Mouse (Mus musculus): ENCODE measurements around the gene Ccdc171. TPM values are rescaled to one million over a fixed set of nuclear protein-coding genes. Genes with fewer than 3 reads are reported as not detected.

Gene Ccdc171
- polyA plus RNA-seq, 1 experiment from 2014 or later, result 4.6 TPM

GRCm38 (mm10) chr4:83830891-83831880, 305.8 kb downstream of the Ccdc171 start:
- 13% methylated on average over 13 of the region's 13 CpGs for WGBS
- Histone ChIP-seq H3K27me3 (no peaks in the 10 kb centered on the region), H3K4me3 (no peak overlapping the region), H3K4me1 (peaks cover 25% of the 10 kb centered on the region), H3K9me3 (no peaks in the 10 kb centered on the region), H3K4me2 (replicated peaks) (peak overlapping the region; percentile 41), H3K36me3 (no peaks in the 10 kb centered on the region), H3K9ac (no peak overlapping the region), H3K27ac (no peak overlapping the region)
- ATAC-seq (ENCODE audit: low FRiP score, low read depth), result peak; percentile 93

DNA sequence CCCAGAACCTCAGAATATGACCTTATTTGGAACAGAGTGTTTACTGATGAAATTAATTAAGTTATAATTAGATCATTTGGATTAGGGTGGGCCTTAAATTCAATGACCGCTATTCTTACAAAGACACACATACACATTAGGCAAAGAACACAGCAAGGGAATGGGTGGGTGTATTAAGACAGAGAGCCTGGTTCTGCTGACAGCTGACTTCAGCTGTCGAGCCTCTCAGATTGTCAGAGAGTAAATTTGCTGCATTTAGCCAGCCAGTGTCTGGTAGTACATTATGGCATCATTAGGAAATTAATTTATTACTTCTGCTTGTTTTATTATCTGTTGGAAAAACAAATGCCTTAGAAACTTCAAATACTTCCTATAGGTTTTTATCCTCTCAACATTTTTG, 313.7 kb downstream of the Ccdc171 start:
- H3K4me1 ChIP-seq, result no peaks in the 10 kb centered on the region
- H3K4me3 ChIP-seq, result no peak overlapping the region
- no peak for ATAC-seq (ENCODE audit: low FRiP score, low read depth)
- H3K27ac ChIP-seq, result no peak overlapping the region
- WGBS, result 51% methylated on average over 2 of the region's 2 CpGs
- no peak overlapping the region for H3K9ac ChIP-seq
- no peaks in the 10 kb centered on the region for H3K36me3 ChIP-seq
- no peaks in the 10 kb centered on the region for H3K9me3 ChIP-seq
- no peaks in the 10 kb centered on the region for H3K27me3 ChIP-seq
- no peak overlapping the region for H3K4me2 ChIP-seq (replicated peaks)

DNA sequence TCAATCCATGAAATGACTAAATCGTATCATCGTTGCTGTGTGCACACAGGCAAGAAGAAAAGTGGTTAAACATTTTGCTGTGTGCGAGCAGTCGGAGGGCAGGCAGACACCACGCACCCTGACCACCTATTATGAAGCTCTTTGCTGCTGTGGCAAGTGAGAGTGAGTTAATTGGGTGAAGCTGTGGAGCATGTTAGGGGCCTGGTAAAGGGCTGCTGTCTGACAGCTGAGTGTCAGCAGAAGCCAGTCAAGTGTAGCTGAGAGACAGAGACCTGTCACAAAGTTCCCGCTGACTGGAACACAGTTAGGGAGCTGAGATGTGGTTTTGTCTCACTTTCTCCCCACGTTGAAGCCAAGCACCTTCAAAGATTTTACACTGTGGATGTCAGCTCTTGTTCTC, 321.0 kb downstream of the Ccdc171 start:
- ATAC-seq (ENCODE audit: low FRiP score, low read depth), result no peak
- H3K9me3 ChIP-seq, result no peaks in the 10 kb centered on the region
- H3K4me2 ChIP-seq (replicated peaks), result no peak overlapping the region
- H3K9ac ChIP-seq, result no peak overlapping the region
- no peaks in the 10 kb centered on the region for H3K4me1 ChIP-seq
- no peaks in the 10 kb centered on the region for H3K36me3 ChIP-seq
- WGBS, result 55% methylated on average over 7 of the region's 7 CpGs
- H3K27me3 ChIP-seq, result no peaks in the 10 kb centered on the region
- no peak overlapping the region for H3K4me3 ChIP-seq
- H3K27ac ChIP-seq, result no peak overlapping the region

DNA sequence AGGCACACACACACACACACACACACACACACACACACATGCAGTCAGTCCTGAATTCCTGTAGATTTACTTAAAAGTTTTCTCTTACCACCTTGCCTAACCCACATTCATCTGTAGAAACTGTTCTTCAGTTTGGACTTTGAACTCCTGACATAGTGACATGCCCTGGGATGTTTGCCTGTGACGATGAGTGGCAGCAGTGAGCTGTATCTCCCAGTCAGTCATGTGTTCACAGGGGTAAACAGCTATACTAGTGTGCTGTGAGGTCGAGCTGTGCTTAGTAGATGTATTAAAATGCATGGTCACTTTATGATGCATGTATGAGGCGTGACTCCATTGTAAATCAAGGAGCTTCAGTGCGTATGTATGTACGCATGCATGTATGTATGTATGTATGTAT, 328.5 kb downstream of the Ccdc171 start:
- Histone ChIP-seq H3K4me1 (peaks cover 4% of the 10 kb centered on the region; the same call in 1 of the 2 replicates), H3K27ac (no peak overlapping the region)
- ATAC-seq (ENCODE audit: low FRiP score, low read depth), result no peak

DNA sequence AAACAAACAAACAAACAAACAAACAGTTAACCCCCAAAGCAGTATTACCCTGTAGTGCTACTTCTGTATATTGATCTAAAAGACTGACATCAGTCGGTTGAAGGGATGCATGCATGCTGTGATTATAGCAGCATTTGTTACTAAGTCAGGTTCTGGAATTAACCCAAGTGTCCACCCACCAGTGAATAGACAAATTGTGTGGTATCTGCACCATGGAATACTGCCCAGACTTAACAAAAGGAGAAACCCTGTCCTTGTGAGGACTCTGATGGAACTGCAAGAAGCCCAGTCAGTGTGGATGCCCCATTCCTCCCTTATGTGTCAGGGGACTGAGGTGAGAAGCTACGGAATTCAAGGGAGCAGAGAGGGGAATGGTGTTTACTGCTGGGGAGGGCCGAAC, 336.4 kb downstream of the Ccdc171 start:
- Histone ChIP-seq H3K27me3 (no peaks in the 10 kb centered on the region), H3K4me2 (replicated peaks) (no peak overlapping the region), H3K4me3 (no peak overlapping the region), H3K9me3 (no peaks in the 10 kb centered on the region), H3K27ac (no peak overlapping the region), H3K4me1 (peaks cover 8% of the 10 kb centered on the region), H3K9ac (no peak overlapping the region), H3K36me3 (no peaks in the 10 kb centered on the region)
- ATAC-seq (ENCODE audit: low FRiP score, low read depth), result no peak
- 61% methylated on average over 3 of the region's 3 CpGs for WGBS

More for the DNA sequence above, 328.5 kb downstream of the Ccdc171 start:
- no peak overlapping the region for H3K4me3 ChIP-seq
- WGBS, result 88% methylated on average over 5 of the region's 5 CpGs
- no peaks in the 10 kb centered on the region for H3K36me3 ChIP-seq
- no peaks in the 10 kb centered on the region for H3K9me3 ChIP-seq
- H3K4me2 ChIP-seq (replicated peaks), result no peak overlapping the region
- no peaks in the 10 kb centered on the region for H3K27me3 ChIP-seq
- H3K9ac ChIP-seq, result no peak overlapping the region

DNA sequence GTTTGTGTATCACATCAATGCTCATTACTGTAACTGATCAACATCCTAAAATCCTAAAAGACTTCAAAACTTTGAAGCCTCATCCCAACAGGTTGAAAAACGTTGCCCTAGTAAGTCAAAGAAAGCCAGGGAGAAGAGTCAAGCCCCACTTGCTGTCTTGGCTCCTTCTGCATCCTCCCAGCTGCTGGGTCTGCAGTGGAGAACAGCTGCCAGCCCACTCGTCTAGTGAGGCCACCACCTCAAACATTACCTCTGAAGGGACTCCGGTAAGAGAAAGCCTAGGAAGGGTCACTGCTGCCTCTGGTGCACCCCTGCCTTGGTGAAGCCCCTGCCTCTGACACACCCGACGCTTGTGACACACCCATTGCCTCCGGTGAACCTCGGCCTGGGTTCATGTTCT, 336.9 kb downstream of the Ccdc171 start:
- H3K9me3 ChIP-seq, result no peaks in the 10 kb centered on the region
- peaks cover 8% of the 10 kb centered on the region for H3K4me1 ChIP-seq
- H3K27me3 ChIP-seq, result no peaks in the 10 kb centered on the region
- H3K9ac ChIP-seq, result no peak overlapping the region
- H3K27ac ChIP-seq, result no peak overlapping the region
- no peak for ATAC-seq (ENCODE audit: low FRiP score, low read depth)
- no peak overlapping the region for H3K4me3 ChIP-seq
- no peaks in the 10 kb centered on the region for H3K36me3 ChIP-seq
- H3K4me2 ChIP-seq (replicated peaks), result no peak overlapping the region
- WGBS, result 74% methylated on average over 7 of the region's 7 CpGs

GRCm38 (mm10) chr4:83876600-83876999, 351.3 kb downstream of the Ccdc171 start:
- Histone ChIP-seq H3K27me3 (no peaks in the 10 kb centered on the region), H3K9ac (no peak overlapping the region), H3K4me2 (replicated peaks) (no peak overlapping the region), H3K9me3 (no peaks in the 10 kb centered on the region), H3K4me1 (peaks cover 17% of the 10 kb centered on the region), H3K27ac (no peak overlapping the region), H3K36me3 (no peaks in the 10 kb centered on the region), H3K4me3 (no peak overlapping the region)
- 59% methylated on average over 7 of the region's 7 CpGs for WGBS
- ATAC-seq (ENCODE audit: low FRiP score, low read depth), result no peak

DNA sequence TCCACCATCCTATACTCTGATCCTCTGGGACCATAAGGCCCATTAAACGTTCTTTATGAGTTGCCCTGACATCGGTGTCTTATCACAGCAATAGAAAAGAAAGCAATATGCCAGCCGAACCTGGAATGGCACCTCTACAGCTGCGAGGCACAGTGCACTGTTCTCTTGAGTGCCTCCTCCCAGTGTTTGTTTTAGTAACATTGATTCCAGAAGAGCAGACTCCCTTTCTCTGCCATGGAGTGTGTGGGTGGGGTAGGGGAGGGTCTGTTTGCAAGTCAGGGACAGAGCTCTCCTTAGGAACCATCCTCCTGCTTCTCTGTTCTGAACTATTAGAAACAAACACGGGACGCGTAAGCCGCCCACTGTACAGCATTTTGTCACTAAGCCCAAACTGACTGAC, 352.9 kb downstream of the Ccdc171 start:
- Histone ChIP-seq H3K9me3 (no peaks in the 10 kb centered on the region), H3K27ac (no peak overlapping the region), H3K36me3 (no peaks in the 10 kb centered on the region), H3K4me2 (replicated peaks) (no peak overlapping the region), H3K9ac (no peak overlapping the region), H3K4me1 (peaks cover 17% of the 10 kb centered on the region), H3K4me3 (no peak overlapping the region), H3K27me3 (no peaks in the 10 kb centered on the region; the same call in 1 of the 2 replicates)
- no peak for ATAC-seq (ENCODE audit: low FRiP score, low read depth)
- WGBS, result 81% methylated on average over 8 of the region's 8 CpGs

GRCm38 (mm10) chr4:83888459-83889054, 363.2 kb downstream of the Ccdc171 start:
- WGBS, result 50% methylated on average over 13 of the region's 13 CpGs
- no peak for ATAC-seq (ENCODE audit: low FRiP score, low read depth)
- H3K27ac ChIP-seq, result no peak overlapping the region

DNA sequence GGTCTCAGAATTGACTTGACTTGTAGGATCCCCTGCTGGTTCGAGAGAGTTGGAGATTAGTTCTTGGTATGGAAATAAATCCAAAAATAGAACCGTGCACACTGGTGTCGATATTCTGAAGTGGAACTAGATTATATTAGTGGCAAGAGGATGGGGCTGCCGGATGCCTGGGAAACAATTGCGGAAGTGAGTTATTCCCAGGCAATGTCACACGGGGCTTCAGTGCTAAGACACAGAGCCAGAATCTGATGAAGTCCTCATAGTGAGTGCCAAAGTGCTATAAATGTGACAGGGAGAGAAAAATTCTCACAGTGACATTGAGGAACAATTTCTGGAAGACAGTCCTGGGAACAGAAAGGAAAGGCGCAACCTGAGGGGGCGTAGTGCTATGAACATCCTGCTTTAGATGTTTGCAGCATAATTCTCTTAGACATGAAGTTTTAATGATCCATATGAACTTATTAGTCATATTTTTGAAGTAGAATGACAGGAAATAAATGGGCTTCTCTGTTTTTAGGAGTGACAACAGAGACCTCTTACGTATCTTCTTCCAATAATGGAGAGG, 376.8 kb downstream of the Ccdc171 start:
- no peak overlapping the region for H3K9ac ChIP-seq
- no peaks in the 10 kb centered on the region for H3K36me3 ChIP-seq
- no peaks in the 10 kb centered on the region for H3K4me1 ChIP-seq
- 79% methylated on average over 9 of the region's 9 CpGs for WGBS
- no peak overlapping the region for H3K4me2 ChIP-seq (replicated peaks)
- H3K27me3 ChIP-seq, result no peaks in the 10 kb centered on the region
- no peak for ATAC-seq (ENCODE audit: low FRiP score, low read depth)
- no peaks in the 10 kb centered on the region for H3K9me3 ChIP-seq
- H3K27ac ChIP-seq, result no peak overlapping the region
- no peak overlapping the region for H3K4me3 ChIP-seq

More at GRCm38 (mm10) chr4:83888459-83889054, 363.2 kb downstream of the Ccdc171 start:
- Histone ChIP-seq H3K27me3 (peaks cover 10% of the 10 kb centered on the region), H3K36me3 (no peaks in the 10 kb centered on the region), H3K9ac (no peak overlapping the region), H3K4me1 (no peaks in the 10 kb centered on the region; the same call in 1 of the 2 replicates), H3K4me3 (no peak overlapping the region), H3K9me3 (no peaks in the 10 kb centered on the region), H3K4me2 (replicated peaks) (no peak overlapping the region)
